Mouse (Mus musculus) T-helper 2 cell (primary cell): ENCODE data around the gene Atxn1.

ENCODE experiments used
- in situ Hi-C: fragments of 300-600 bp; cut with MboI, MseI; formaldehyde crosslinking; loops from one replicate; pipeline ENCODE4 v1.15.1; 2025; ENCODE audit warnings: high pct_unique_total_duplicates

The Atxn1 gene

DNA sequence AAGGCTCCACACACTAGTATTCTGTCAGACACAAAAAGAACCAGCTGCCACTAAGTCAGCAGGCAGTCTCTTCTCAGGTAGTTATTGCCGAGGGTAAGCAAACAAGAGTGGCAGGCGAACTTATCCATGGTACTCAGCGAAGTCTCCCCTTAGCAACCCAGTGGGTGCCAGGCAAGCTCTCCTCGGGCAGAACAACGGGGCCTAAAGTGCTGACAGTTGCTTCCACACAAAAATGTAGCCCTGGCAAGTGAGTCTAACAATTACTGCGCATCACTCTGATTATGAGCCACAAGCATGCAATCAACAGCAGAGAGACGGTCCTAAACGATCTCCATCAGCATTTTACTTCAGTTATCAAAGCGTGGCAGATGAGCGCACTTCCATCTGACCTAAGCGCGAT, 224.4 kb downstream of the Atxn1 start:
- in situ Hi-C loops = no loop called here

DNA sequence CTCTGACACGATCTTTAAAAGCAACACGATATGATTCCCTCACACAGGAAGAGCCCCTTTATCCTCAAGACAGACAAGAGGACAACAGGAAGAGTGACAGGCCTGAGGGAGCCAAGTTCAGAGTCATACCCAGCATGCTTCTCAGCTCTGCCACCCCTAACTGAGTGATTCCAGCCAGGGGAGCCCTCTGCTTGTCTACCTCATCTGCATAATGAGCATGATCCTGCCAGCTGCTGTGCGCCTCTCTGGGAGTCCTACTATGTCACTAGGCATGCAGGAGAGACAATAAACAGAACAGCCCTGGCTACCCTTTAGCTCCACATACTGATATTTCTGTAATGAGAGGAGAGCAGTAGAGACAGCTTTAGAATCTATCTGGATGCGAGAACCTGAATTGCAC, 228.6 kb downstream of the Atxn1 start:
- in situ Hi-C loops = no loop called here

DNA sequence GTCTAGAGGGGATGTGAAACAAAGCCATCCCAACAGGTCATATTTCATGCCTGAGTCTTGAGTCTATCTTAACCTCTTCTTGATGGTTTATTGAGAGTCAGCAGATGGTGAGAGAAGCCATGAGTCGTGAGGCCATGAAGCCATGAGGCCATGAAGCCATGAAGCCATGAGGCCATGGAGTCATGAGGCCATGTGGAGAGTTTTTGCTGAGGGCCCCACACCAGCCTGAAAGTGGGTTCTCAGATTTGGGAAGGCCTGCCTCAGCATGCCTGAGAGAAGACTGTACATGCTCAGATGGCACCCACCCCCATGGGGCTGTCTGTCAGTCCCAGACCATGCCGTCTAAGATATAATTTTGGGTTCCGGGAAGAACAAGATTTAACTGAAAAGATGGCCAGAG, 229.0 kb downstream of the Atxn1 start:
- in situ Hi-C loops = no loop called here

DNA sequence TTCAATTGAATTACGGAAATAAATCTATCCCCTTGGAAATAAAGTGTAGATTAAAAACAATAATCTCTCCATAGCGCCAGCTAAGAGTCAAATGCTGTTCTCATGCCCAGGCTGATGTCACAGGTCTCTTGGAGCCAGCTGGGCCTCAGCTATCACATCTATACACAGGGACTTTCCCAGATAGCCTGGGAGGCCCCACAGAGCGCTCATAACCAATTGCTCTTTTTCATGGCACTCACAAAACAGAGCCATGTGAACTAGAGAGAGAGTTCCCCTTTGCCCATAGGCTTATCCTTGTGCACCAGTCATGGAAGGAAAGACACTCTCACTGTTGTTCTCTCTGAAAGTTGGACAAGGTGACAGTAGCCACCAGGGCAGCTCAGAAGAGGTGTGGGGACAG, 230.3 kb downstream of the Atxn1 start:
- in situ Hi-C loops = no loop called here

DNA sequence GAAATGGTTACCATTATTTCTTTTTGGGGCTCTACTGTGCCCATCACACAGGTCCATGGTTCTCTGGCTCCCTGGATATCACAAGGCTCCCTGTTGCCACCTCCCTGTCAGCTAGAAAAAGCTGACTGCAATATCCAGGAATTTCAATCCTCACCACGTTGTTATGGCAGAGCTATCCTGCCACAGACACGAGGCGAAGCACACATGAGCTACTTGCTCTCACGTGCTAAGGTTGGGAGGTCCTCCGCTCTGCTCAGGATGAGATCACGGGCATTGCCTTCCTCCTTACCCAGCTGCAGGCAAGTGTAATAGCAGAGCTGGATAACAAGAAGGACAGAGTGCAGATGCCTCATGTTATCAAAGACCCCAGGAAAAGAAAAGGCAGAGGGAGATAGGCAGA, 232.2 kb downstream of the Atxn1 start:
- in situ Hi-C loops = no loop called here

DNA sequence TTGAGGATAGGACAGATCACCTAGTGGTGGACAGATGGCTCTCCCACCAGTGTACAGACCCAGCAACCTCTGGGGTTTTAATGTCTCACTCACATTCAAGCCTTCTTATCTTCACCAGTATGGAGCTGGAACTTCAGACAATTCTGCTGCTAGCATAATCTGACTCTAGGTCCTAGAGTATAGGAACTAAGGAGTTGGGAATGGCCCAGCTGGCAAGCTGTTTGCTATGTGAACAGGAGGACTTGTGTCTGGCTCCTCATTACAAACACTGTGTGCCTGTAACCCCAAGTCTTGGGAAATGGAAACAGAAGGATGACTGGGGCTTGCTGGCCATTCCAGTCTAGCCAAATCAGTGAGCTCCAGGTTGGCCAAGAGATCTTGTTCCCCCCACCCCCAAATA, 237.9 kb downstream of the Atxn1 start:
- in situ Hi-C loops = no loop called here

DNA sequence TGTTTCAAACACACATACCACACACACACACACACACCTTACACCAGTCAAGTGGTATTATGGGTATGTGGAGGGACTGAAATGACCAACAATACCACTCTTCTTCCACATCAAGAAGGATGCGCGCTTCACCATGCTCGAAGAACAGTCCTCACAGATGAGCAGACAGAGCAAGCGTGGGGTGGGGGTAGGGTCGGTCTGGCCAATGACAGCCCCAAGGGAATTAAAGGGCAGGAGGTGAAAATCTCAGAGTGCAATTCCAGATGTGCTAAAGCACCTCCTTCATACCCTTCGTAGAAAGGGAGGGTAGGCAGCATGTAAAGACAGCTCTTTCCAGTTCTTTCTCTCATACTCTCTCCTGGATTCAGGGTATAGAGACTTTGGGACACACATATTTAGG, 238.6 kb downstream of the Atxn1 start:
- in situ Hi-C loops = no loop called here

DNA sequence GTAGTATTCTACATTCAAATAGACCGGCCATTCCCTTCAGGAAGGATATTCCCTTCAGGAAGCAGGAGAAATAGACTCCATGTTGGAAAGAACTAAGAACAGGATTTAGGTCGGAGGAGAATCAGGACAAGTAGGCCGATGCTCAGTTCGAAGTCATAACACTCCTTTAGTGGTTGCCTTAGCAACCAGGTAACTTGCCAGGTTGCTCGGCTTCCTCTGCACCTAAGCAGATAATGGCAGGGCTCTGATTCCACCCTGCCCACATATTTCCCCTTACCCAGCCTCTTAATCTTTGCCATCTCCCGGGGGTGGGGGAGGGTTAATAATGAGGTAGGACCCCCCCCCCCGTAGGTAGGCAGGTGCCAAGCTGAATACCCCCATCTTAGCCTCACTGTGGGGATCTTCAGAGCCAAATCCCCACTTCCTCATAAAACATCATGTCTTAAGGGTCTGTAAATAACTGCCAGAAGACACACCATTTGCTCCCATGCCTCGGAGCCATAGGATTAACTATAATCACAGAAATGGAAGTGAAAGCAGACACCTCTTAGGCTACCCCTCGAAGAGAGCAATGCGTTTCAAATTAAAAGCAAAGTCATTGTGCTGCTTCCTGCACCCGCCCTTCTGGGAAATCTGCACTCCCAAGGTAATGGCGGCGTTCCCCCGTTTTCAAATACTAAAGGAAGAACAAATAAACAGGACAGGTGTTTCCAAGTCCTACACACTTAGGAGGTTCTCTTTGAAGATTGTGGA, 240.1 kb downstream of the Atxn1 start:
- in situ Hi-C loops = no loop called here

DNA sequence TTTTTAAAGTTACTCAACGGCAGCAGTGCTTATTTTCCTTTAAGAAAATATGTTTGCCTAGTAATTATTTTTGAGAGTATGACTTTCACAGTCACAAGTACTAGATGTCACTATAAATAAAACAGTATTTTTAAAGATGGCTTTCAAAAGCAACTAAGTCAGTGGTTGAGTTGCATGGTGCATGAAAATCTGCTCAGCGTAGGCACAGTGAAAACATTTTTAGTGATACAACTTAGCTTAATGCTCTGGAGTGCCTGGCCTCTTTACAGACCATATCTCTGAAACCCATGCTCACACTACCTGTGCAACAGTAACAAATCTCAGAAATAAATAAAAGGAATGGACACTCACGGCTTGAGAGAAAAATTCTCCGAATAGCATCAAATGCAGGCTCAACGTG, 241.9 kb downstream of the Atxn1 start:
- in situ Hi-C loops = no loop called here

DNA sequence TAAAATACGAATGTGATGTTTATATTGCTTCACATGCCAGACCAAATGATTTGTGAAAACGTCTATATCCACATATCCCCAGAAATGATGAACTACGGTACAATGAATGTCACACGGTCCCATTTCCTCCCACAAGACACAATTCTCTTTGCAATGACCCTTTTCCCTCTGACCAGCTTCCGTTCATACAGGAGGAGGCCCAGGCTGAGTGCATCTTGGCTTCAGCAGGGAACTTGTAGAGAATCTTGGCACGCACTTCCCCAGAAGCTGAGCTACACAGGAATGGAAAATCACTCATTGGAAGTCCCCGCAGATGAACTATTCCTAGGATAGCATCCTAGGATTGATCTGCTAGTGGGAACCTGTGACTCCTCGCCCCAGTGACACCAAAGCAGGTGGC, 243.2 kb downstream of the Atxn1 start:
- in situ Hi-C loops = no loop called here

DNA sequence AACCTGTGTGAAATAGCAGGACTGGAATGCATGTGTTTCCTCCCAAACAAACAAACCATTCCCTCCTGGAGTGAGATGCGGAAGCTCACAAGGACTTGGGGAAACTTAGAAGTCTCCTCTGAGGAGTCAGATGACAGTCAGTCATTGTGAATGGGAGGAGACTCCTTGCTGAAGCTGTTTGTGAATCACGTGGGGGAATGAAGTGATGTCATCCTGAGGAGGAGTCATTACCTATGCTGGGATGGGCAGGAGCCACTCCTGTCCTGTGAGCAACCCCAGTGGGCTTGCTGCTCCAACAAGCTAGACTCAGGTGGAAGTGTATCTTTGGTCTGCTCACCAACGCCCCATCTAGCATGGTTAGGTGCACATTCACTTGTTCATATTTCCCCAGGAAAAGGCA, 246.0 kb downstream of the Atxn1 start:
- in situ Hi-C loops = no loop called here

DNA sequence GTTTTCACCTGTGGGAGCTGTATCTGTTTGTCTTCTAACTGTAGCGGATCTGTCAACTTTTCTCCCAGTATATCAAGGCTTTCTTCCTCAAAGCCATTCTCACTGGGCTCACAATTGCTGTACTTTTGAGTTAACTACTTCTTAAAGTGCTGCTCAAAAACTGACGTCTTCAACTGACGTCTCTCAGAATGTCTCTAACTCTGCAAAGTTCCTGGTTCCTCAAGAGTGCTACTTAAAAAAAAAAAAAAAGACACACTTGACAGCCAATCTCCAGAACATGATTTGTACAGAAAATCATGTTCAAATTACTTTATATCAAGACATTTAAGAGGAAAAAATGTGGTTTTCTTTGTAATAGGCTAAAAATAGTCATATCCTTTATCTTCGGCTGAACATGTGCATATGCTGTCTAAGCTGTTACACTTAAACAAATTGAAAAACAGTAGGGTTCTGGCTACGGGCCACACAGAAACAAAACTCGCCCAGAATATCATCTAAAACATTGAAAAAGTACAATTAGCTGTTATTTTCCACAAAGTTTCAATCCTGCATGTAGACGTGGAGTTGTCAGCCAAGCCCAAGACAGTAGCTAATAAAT, 249.1 kb downstream of the Atxn1 start:
- in situ Hi-C loops = no loop called here

DNA sequence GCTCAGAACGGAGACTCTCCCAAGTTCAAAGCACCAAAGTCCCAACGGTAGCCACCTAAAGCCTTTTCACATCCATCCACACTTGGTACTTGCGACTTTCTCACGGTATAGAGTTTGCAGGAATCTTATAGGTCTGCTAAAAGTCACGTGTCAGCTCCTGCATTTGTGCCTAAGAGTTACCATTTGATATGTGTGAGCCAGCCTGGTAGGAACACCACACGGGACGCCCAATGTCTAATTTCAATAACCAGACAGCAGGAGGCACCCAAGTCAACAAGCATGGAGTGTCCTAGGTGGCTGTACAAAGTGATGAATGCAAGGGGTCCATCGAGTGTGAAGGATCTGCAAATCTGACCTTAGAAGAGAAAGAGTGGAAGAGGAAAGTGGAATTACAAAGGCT, 254.8 kb downstream of the Atxn1 start:
- in situ Hi-C loops = no loop called here

DNA sequence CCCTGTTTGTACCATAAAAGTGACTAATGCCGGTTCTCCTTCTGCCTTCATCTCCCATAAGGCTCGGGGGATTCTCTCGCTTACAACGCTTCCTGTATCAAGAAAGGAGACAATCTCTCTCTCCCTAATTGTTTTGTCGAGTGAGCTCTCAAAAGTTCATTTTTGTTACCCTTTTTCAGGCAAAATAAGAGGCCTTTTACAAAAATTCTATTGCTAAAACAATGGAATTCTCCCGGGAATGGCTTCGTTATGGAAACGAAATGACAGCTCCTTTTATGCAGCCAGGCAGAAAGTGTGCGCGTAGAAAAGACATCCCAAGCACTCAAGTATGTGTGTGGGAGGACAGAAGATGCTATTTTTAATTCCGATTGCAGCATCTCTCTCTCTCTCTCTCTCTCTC, 255.4 kb downstream of the Atxn1 start:
- in situ Hi-C loops = no loop called here

DNA sequence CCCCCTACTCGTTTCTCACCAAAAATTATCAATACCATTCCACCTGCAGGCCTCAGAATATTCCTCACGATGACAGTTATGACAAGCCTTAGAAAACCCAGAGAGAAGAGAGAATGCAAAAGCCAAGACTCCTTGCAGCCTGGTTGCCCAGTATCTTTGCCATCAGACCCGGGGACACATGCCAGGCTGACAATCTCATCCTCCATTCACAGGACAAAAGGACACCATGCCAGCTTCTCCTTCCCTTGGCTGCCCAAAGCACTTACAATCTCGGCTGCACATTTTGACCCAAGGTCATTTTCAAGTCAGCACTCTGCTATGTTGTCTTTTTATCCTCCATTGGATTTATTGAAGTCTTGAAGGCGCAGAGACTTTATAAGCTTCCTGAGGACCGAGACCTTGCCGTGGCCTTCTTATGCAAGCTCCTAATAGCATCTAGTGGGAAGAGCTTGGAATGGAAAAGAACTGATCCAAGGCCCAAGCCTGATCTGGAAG, 263.5 kb downstream of the Atxn1 start:
- in situ Hi-C loops = no loop called here

DNA sequence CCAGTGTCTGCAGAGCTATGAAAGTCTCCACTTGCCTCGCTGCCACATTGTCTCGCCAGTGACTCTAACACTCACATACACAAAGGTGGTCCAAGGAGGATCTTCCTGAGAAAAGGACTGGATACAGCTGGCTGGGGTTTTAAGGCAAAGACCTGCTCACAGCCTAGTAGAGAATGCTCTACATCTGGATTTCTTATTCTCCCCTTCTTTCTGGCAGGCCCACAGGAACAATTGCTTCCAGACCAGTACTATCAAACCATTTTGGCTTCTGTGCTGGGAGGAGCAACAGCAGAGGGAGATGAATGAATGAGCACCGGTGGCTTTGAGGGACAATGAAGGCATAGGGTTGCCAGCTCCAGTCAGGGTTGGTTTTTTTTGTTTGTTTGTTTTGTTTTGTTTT, 265.8 kb downstream of the Atxn1 start:
- in situ Hi-C loops = no loop called here

DNA sequence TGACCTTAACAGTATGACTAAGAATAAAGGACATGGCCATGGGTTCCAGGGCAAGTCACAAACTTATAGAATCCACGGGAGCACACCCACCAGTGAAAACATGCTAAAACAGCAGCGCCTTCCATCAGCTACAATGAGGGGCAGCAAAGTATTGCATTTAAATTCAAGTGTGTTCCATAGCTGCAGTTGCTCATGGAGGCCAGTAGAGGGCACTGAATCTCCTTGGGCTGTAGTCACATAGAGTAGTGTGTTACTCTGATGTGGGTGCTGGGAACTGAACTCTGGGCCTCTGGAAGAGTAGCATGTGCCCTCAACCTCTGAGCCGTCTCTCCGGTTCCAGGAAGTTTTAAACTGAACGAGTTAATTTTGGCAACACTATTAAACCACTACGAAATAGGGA, 268.8 kb downstream of the Atxn1 start:
- in situ Hi-C loops = no loop called here

DNA sequence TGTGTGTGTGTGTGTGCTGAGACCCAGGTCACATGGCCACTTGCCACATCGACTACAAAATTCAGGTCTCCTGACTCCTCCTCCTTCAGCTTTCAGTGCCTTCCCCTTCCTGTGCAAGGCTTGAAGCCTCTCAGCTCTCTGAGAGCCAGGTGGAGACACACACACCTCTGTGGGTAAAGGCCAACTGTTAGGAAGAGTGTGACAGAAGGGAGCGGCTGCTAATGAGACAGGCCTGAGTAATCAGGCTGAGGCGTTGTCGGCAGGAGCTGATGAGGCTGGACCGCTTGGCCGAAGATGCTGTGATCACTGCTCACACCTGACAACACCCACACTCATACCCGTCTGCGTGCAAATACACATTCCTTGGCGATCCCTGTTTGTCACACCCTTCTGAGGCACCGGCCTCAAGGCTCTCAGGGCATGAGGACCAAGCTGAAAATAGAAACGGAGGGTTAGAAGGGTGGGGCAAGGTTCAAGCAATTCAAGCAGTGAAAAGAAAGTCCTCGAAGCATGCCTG, 269.8 kb downstream of the Atxn1 start:
- in situ Hi-C loops = loop anchor here (5.0 kb wide), 1 partner anchor 272 kb away; the partner anchor contains the start of gene Atxn1

DNA sequence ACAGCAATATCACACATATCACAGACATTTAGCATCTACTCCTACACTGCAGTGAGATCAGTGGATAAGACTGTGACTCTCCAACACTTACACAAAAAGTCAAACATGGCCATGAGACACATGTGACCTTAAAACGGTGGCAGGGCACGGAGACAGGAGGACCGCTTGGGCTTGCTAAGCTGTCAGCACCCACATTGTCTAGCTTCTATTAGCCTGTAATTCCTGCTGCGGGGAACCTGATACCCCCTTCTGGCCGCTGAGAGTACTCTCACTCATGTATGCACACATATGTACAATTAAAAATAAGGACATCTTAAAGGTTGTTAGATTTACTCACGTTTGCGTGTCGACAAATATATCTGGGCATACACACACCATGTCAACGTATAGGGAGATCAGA, 270.9 kb downstream of the Atxn1 start:
- in situ Hi-C loops = loop anchor here (5.0 kb wide), 1 partner anchor 273 kb away; the partner anchor contains the start of gene Atxn1

DNA sequence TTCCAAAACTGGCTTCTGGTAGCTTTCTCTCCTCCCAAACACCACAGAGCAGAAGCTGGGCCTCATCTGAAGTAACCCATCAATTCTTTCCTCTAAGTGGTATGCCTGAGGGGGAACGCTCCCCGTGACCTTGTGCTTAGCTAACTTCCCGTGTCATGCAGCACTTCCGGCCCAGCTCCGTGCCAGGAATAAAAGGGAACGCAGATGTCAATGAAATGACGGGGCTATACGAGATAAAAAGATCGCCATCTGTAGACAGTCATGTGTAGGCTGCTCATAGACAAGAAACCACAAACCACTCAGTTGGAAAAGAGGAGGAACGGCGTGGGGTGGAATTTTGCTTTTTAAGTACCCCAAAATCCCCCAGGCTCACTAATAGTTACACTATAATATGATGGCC, 271.3 kb downstream of the Atxn1 start:
- in situ Hi-C loops = loop anchor here (5.0 kb wide), 1 partner anchor 274 kb away; the partner anchor contains the start of gene Atxn1

DNA sequence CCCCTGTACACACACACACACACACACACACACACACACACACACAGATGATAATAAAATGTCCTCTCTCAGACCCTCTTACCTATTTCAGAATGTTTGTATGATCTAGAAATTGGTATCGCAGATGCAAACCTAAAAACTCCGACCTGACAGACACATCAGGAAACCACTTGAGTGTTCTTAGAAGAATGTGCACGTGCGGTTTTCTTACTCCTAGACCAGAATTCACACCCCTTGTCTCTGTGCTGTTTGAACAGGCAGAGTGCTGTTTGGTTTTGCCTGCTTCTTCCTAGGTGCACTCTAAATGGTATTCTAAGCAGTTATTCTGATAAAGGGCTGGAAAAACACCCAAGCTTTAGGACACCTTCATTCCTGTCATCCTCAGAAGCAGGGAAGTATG, 271.7 kb downstream of the Atxn1 start:
- in situ Hi-C loops = loop anchor here (5.0 kb wide), 1 partner anchor 274 kb away; the partner anchor contains the start of gene Atxn1

DNA sequence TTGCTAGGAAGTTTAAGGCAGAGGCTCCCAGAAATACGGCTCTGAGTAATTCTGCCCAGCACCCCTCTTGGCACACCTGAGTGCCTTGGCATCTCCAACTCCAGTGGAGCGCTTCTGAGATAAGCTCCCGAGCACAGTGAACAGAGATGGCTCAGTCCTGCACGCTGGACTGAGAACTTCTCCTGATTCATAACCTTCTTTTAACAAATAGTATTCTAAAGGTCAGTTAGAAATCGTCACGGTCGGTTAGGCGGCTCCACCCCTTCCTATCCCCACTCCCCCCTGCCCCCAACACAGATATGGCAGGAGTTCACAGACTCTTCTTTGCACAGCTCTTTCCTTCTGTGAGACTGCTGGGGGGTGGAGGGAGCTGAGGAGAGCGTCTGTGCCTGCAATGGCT, 272.4 kb downstream of the Atxn1 start:
- in situ Hi-C loops = loop anchor here (5.0 kb wide), 1 partner anchor 275 kb away; the partner anchor contains the start of gene Atxn1

DNA sequence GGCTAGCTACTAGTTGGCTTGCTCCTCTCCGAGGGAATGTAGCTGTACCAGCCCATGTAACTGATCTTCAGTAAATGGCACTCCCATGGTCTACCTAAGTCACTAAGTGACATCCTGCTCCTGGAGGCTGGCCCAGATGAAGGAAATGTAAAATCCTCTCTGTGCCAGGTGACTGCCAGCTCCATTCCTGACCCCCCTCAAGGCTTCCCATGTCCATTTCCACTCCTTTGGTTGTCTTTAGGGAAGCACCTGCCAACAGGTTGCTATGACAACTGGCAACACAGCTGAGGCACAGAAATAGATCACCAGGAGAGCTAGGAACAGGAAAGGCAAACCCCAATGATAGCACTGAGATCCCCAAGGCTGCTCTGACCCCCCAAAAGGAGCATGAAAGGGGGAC, 274.4 kb downstream of the Atxn1 start:
- in situ Hi-C loops = loop anchor here (5.0 kb wide), 1 partner anchor 277 kb away; the partner anchor contains the start of gene Atxn1
